Mouse (Mus musculus): Measurements from ENCODE around the gene Tdrkh.

- no peak for TF ChIP-seq CTCF (IDR thresholded peaks at IDR 0.05; ENCODE audit: low read depth, low read length)
- TF ChIP-seq POLR2A (IDR thresholded peaks at IDR 0.05; ENCODE audit: borderline replicate concordance, low read depth, low read length), result no peak
These were observed 16.7 kb upstream of the Tdrkh start for GRCm38 (mm10) chr3:94396336-94396735.
